Mouse (Mus musculus): Measurements from ENCODE around the gene Nab2.

Gene Nab2

DNA sequence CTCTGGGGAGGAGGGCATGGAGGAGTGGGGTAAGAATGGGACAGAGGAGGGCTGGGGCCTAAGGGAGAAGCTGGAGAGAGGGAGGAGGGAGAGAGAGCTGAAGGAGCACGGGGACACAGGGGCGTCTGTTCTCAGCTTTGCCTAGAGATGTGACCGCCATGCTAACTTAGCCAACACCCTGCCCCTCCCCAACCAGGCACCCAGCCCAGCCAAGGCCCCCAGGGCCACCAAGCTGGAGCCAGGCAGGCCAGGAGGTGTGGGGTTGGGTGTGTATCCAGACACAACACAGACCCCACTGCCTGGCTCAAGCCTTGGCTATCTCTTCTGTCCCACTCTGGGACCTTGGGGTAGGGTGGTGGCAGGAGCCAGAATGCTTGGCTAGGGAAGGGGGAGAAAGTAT, 52.8 kb downstream of the Nab2 start:
- DNase-seq (ENCODE audit: low read depth, low spot score) = no peak

- DNase-seq (ENCODE audit: low read depth, low spot score) = no peak
Measured at GRCm38 (mm10) chr10:127615034-127615374, 53.4 kb downstream of the Nab2 start.

- DNase-seq (ENCODE audit: low read depth, low spot score) = no peak
Measured at GRCm38 (mm10) chr10:127614236-127615033, 53.9 kb downstream of the Nab2 start.

GRCm38 (mm10) chr10:127612079-127612775, 56.1 kb downstream of the Nab2 start:
- no peak for DNase-seq (ENCODE audit: low read depth, low spot score)
